Mouse (Mus musculus): Measurements from ENCODE around the gene Spout1. TPM values are rescaled to one million over a fixed set of nuclear protein-coding genes. Genes with fewer than 3 reads are reported as not detected.
"Not testable (repeated sequence)": the region's sequence is repeated elsewhere in the genome, so short reads cannot be mapped to it uniquely, and the experiment has no call there.

Spout1 gene
- polyA plus RNA-seq, 1 experiment from 2014 or later: 43.4 TPM

GRCm38 (mm10) chr2:30173541-30174240 is 4.6 kb downstream of the Spout1 start:
- H3K4me2 ChIP-seq: no peak overlapping the region
- 94% methylated on average over 20 of the region's 20 CpGs for WGBS (ENCODE audit: insufficient replicate concordance)
- no peak for ATAC-seq (replicated peaks; ENCODE audit: insufficient number of reproducible peaks, low FRiP score, low TSS enrichment)
- H3K27me3 ChIP-seq (ENCODE audit: control insufficient read depth, insufficient read depth, low read length): no peaks in the 10 kb centered on the region
- H3K4me1 ChIP-seq (ENCODE audit: control insufficient read depth, insufficient read depth, low read length): peaks cover 7% of the 10 kb centered on the region
- H3K9me3 ChIP-seq (replicated peaks; ENCODE audit: control insufficient read depth, low read length): 0 out of 2 replicates have a peak, but pooled peaks cover 3% of the 10 kb centered on the region
- H3K36me3 ChIP-seq (ENCODE audit: control insufficient read depth, insufficient read depth, low read length): peaks cover 34% of the 10 kb centered on the region
- no peak overlapping the region for H3K9ac ChIP-seq (ENCODE audit: low read depth, low read length)
- no peak overlapping the region for H3K27ac ChIP-seq (ENCODE audit: low read depth, low read length)
- no peak overlapping the region for H3K4me3 ChIP-seq (ENCODE audit: low read depth, low read length)

GRCm38 (mm10) chr2:30171997-30172382 is 6.3 kb downstream of the Spout1 start:
- under 1% methylated on average over 19 of the region's 19 CpGs for WGBS (ENCODE audit: insufficient replicate concordance)
- H3K4me1 ChIP-seq (ENCODE audit: control insufficient read depth, insufficient read depth, low read length): no peaks in the 10 kb centered on the region; the same call in 1 of the 2 replicates
- H3K27ac ChIP-seq (ENCODE audit: low read depth, low read length): peak overlapping the region; percentile 90
- 0 out of 2 replicates have a peak, but pooled peaks have one; percentile 24 for ATAC-seq (replicated peaks; ENCODE audit: insufficient number of reproducible peaks, low FRiP score, low TSS enrichment)
- peaks cover 34% of the 10 kb centered on the region for H3K36me3 ChIP-seq (ENCODE audit: control insufficient read depth, insufficient read depth, low read length)
- H3K9ac ChIP-seq (ENCODE audit: low read depth, low read length): peak overlapping the region; percentile 72
- peak overlapping the region; percentile 67 for H3K4me3 ChIP-seq (ENCODE audit: low read depth, low read length)
- peaks cover 5% of the 10 kb centered on the region for H3K9me3 ChIP-seq (replicated peaks; ENCODE audit: control insufficient read depth, low read length)
- H3K27me3 ChIP-seq (ENCODE audit: control insufficient read depth, insufficient read depth, low read length): no peaks in the 10 kb centered on the region
- peak overlapping the region; percentile 93 for H3K4me2 ChIP-seq

- Histone ChIP-seq H3K9ac (ENCODE audit: low read depth, low read length) (peak within 1 kb of the TSS; percentile 72), H3K36me3 (ENCODE audit: control insufficient read depth, insufficient read depth, low read length) (peaks cover 31% of the 10 kb centered on the region), H3K27ac (ENCODE audit: low read depth, low read length) (peak within 1 kb of the TSS; percentile 90), H3K4me2 (peak within 1 kb of the TSS; percentile 93), H3K9me3 (replicated peaks; ENCODE audit: control insufficient read depth, low read length) (peaks cover 10% of the 10 kb centered on the region), H3K4me1 (ENCODE audit: control insufficient read depth, insufficient read depth, low read length) (no peaks in the 10 kb centered on the region), H3K27me3 (ENCODE audit: control insufficient read depth, insufficient read depth, low read length) (no peaks in the 10 kb centered on the region), H3K4me3 (ENCODE audit: low read depth, low read length) (peak within 1 kb of the TSS; percentile 67)
- ATAC-seq (replicated peaks; ENCODE audit: insufficient number of reproducible peaks, low FRiP score, low TSS enrichment): peak; percentile 89
- WGBS (ENCODE audit: insufficient replicate concordance): under 1% methylated on average over 75 of the region's 75 CpGs
These were observed 6.8 kb downstream of the Spout1 start, which contains the start of gene Endog for GRCm38 (mm10) chr2:30171371-30171996. Gene Endog, plus strand, starts transcription at chr2:30171493.

- Histone ChIP-seq H3K9me3 (replicated peaks; ENCODE audit: control insufficient read depth, low read length) (peaks cover 14% of the 10 kb centered on the region), H3K36me3 (ENCODE audit: control insufficient read depth, insufficient read depth, low read length) (no peaks in the 10 kb centered on the region), H3K27ac (ENCODE audit: low read depth, low read length) (no peak overlapping the region), H3K9ac (ENCODE audit: low read depth, low read length) (no peak overlapping the region), H3K4me2 (no peak overlapping the region), H3K4me3 (ENCODE audit: low read depth, low read length) (no peak overlapping the region), H3K27me3 (ENCODE audit: control insufficient read depth, insufficient read depth, low read length) (no peaks in the 10 kb centered on the region), H3K4me1 (ENCODE audit: control insufficient read depth, insufficient read depth, low read length) (no peaks in the 10 kb centered on the region)
- WGBS (ENCODE audit: insufficient replicate concordance): 53% methylated on average over 4 of the region's 4 CpGs
- ATAC-seq (replicated peaks; ENCODE audit: insufficient number of reproducible peaks, low FRiP score, low TSS enrichment): no peak
These were observed 11.6 kb downstream of the Spout1 start for GRCm38 (mm10) chr2:30166677-30167076.

- Histone ChIP-seq H3K4me1 (ENCODE audit: control insufficient read depth, insufficient read depth, low read length) (no peaks in the 10 kb centered on the region), H3K9me3 (replicated peaks; ENCODE audit: control insufficient read depth, low read length) (peaks cover 14% of the 10 kb centered on the region), H3K36me3 (ENCODE audit: control insufficient read depth, insufficient read depth, low read length) (no peaks in the 10 kb centered on the region), H3K4me3 (ENCODE audit: low read depth, low read length) (no peak overlapping the region), H3K27ac (ENCODE audit: low read depth, low read length) (no peak overlapping the region), H3K27me3 (ENCODE audit: control insufficient read depth, insufficient read depth, low read length) (no peaks in the 10 kb centered on the region), H3K4me2 (no peak overlapping the region), H3K9ac (ENCODE audit: low read depth, low read length) (no peak overlapping the region)
- WGBS (ENCODE audit: insufficient replicate concordance): 56% methylated on average over 9 of the region's 9 CpGs
- ATAC-seq (replicated peaks; ENCODE audit: insufficient number of reproducible peaks, low FRiP score, low TSS enrichment): no peak
These were observed 13.8 kb downstream of the Spout1 start for GRCm38 (mm10) chr2:30164340-30164932.

GRCm38 (mm10) chr2:30161809-30162208 is 16.4 kb downstream of the Spout1 start:
- no peak overlapping the region for H3K4me2 ChIP-seq
- H3K27ac ChIP-seq (ENCODE audit: low read depth, low read length): no peak overlapping the region
- peaks cover 11% of the 10 kb centered on the region for H3K9me3 ChIP-seq (replicated peaks; ENCODE audit: control insufficient read depth, low read length)
- no peak overlapping the region for H3K4me3 ChIP-seq (ENCODE audit: low read depth, low read length)
- H3K36me3 ChIP-seq (ENCODE audit: control insufficient read depth, insufficient read depth, low read length): no peaks in the 10 kb centered on the region
- H3K4me1 ChIP-seq (ENCODE audit: control insufficient read depth, insufficient read depth, low read length): no peaks in the 10 kb centered on the region
- no peak for ATAC-seq (replicated peaks; ENCODE audit: insufficient number of reproducible peaks, low FRiP score, low TSS enrichment)
- no peaks in the 10 kb centered on the region for H3K27me3 ChIP-seq (ENCODE audit: control insufficient read depth, insufficient read depth, low read length)
- no peak overlapping the region for H3K9ac ChIP-seq (ENCODE audit: low read depth, low read length)

- not testable (repeated sequence) for H3K4me2 ChIP-seq; H3K27ac ChIP-seq (ENCODE audit: low read depth, low read length); ATAC-seq (replicated peaks; ENCODE audit: insufficient number of reproducible peaks, low FRiP score, low TSS enrichment); H3K4me1 ChIP-seq (ENCODE audit: control insufficient read depth, insufficient read depth, low read length); H3K9ac ChIP-seq (ENCODE audit: low read depth, low read length); H3K4me3 ChIP-seq (ENCODE audit: low read depth, low read length); H3K9me3 ChIP-seq (replicated peaks; ENCODE audit: control insufficient read depth, low read length); H3K36me3 ChIP-seq (ENCODE audit: control insufficient read depth, insufficient read depth, low read length); H3K27me3 ChIP-seq (ENCODE audit: control insufficient read depth, insufficient read depth, low read length)
- WGBS (ENCODE audit: insufficient replicate concordance): 73% methylated on average over 6 of the region's 10 CpGs
These were observed 18.4 kb downstream of the Spout1 start for GRCm38 (mm10) chr2:30159871-30160270.

- H3K4me2 ChIP-seq: no peak overlapping the region
- peaks cover 11% of the 10 kb centered on the region for H3K36me3 ChIP-seq (ENCODE audit: control insufficient read depth, insufficient read depth, low read length)
- H3K9me3 ChIP-seq (replicated peaks; ENCODE audit: control insufficient read depth, low read length): no peaks in the 10 kb centered on the region
- no peaks in the 10 kb centered on the region for H3K4me1 ChIP-seq (ENCODE audit: control insufficient read depth, insufficient read depth, low read length)
- WGBS (ENCODE audit: insufficient replicate concordance): 79% methylated on average over 8 of the region's 8 CpGs
- no peak overlapping the region for H3K9ac ChIP-seq (ENCODE audit: low read depth, low read length)
- no peaks in the 10 kb centered on the region for H3K27me3 ChIP-seq (ENCODE audit: control insufficient read depth, insufficient read depth, low read length)
- no peak overlapping the region for H3K27ac ChIP-seq (ENCODE audit: low read depth, low read length)
- H3K4me3 ChIP-seq (ENCODE audit: low read depth, low read length): no peak overlapping the region
- no peak for ATAC-seq (replicated peaks; ENCODE audit: insufficient number of reproducible peaks, low FRiP score, low TSS enrichment)
These were observed 25.6 kb downstream of the Spout1 start for GRCm38 (mm10) chr2:30152616-30153015.

Measured in heart, embryonic 11.5 days (tissue).